Mouse (Mus musculus): ENCODE data around the gene Gja10. TPM values are rescaled to one million over a fixed set of nuclear protein-coding genes. Genes with fewer than 3 reads are reported as not detected.

The Gja10 gene
- polyA plus RNA-seq, 1 experiment: not detected

DNA sequence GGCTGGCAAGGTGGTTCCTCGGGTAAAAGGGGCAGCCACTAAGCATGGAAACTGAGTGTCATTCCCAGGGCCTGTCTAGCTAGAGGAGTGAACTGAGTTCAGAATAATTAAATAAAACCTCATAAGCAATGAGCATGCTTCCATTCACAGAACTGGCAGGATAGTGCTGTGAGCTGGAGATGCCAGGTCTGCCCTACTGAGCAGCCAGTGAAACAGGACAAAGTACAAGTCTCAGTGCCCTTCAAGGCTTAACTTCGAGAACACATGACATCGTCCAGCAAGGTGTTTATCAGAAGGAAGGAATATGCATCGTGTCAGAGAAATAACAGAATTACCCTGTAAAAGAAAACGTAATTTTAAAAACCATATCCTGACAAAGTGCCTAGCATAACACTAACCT is 29.0 kb downstream of the Gja10 start:
- no peak for TF ChIP-seq CTCF (IDR thresholded peaks at IDR 0.05; ENCODE audit: borderline replicate concordance, extremely low read depth, insufficient read depth, insufficient read length)
- no peak for TF ChIP-seq POLR2A (IDR thresholded peaks at IDR 0.05; ENCODE audit: borderline replicate concordance, extremely low read depth, insufficient read depth, insufficient read length, poor library complexity, severe bottlenecking)
- DNase-seq (ENCODE audit: low read depth): no peak

DNA sequence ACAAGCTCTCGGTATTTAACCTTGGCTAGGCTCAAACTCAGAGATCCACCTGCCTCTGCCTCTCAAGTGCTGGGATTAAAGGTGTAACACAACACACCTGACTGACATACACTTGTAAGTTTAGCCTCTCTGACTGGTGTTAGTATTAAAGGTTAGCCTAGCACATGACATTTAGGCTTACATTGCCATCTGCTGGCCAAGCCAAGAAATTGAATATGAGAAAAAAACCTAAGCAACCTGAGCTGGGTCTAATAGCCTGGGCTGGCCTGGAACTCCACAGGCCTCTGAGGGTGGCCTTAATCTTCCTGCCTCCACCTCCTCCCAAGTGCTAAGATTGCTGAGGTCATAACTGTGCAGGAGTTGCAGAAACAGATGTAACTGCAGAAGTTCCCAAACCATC is 30.4 kb downstream of the Gja10 start:
- TF ChIP-seq CTCF (IDR thresholded peaks at IDR 0.05; ENCODE audit: borderline replicate concordance, extremely low read depth, insufficient read depth, insufficient read length) (peak; percentile 65; the same call in 1 of the 2 replicates), POLR2A (IDR thresholded peaks at IDR 0.05; ENCODE audit: borderline replicate concordance, extremely low read depth, insufficient read depth, insufficient read length, poor library complexity, severe bottlenecking) (no peak)
- DNase-seq (ENCODE audit: low read depth): peak; percentile 81

DNA sequence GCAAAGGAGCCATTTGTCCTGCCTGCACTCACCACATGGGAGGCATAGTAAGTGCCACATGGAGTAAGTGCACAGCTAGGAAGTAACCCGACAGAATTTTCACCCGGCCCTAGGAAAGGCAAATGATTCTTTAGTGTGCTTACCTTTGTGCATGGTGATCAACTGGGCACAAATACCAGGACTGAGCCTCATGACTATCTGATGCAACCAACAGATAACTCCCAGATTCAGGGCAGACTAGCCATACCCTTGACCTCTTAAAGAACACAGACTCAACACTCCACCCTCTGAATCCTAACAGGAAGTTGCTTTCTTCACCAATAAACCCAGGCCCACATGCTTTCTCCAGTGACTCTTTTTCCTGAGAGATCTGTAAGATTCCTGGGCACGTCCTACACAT is 31.1 kb downstream of the Gja10 start:
- no peak for DNase-seq (ENCODE audit: low read depth)
- no peak for TF ChIP-seq POLR2A (IDR thresholded peaks at IDR 0.05; ENCODE audit: borderline replicate concordance, extremely low read depth, insufficient read depth, insufficient read length, poor library complexity, severe bottlenecking)
- TF ChIP-seq CTCF (IDR thresholded peaks at IDR 0.05; ENCODE audit: borderline replicate concordance, extremely low read depth, insufficient read depth, insufficient read length): no peak

DNA sequence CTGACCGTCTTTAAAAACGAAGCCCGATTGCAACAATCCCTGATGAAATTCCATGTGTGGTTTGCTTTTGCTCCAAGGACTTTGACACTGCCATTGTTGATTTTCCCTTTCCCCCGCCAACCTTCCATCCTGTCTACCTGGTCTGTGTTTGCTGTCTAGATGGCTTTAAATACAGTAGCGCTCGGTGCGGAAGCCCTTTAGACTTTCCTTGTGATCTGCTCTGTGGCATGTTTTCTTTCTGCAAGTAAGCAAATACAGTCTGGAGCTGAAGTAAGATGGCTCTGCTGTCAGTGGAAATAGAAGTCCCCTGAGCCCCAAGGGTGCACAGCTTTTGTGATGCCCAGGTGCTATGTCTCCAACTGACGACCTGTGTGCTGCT is 31.6 kb downstream of the Gja10 start:
- peak; percentile 32 for DNase-seq (ENCODE audit: low read depth)
- no peak for TF ChIP-seq CTCF (IDR thresholded peaks at IDR 0.05; ENCODE audit: borderline replicate concordance, extremely low read depth, insufficient read depth, insufficient read length)
- TF ChIP-seq POLR2A (IDR thresholded peaks at IDR 0.05; ENCODE audit: borderline replicate concordance, extremely low read depth, insufficient read depth, insufficient read length, poor library complexity, severe bottlenecking): no peak

DNA sequence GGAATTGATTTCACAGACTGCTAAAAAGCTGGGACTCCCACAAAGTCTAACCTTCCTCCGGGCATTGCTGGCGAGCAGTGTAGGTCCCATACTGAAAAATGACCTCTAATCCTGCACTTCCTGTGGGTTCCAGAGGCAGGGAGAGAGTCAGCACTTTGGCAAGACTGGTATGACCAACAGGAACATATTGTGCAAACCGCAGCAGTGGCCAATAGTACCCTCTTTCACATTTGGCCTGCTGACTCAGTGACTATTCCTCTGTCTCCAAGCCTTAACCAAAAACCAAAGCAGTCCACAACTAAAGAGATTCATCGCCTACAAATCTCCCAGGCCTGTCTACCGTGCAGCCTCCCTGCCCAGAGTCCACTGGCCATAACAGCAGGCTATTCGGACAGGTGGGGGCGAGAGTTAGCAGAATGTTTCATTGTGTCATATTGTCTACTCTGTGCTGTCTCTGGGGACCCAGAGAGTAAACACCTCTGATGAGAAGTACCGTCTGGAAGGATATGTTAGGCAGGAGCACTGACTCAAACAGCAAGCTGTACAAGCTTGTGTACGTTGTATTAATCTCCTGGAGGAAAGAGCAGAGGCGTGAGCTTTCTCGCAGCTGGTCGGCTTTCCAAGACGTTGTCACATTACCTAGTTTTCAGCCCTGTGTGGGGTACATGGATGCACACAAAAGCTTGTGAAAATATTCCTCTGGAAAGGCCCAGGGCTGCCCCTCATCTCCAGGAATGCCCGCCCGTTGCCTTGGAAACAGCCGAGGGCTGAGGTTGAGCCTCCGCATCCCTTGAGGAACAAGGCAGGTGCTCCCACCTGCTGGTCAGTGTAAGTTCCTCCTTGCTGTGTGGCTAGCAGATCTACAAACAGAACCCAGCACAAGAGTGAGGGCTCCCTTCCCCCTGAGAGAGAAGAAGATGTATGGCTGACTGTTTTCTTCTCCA is 32.3 kb downstream of the Gja10 start:
- no peak for TF ChIP-seq POLR2A (IDR thresholded peaks at IDR 0.05; ENCODE audit: borderline replicate concordance, extremely low read depth, insufficient read depth, insufficient read length, poor library complexity, severe bottlenecking)
- peak; percentile 43; the same call in 1 of the 2 replicates for TF ChIP-seq CTCF (IDR thresholded peaks at IDR 0.05; ENCODE audit: borderline replicate concordance, extremely low read depth, insufficient read depth, insufficient read length)
- peak; percentile 82 for DNase-seq (ENCODE audit: low read depth)

DNA sequence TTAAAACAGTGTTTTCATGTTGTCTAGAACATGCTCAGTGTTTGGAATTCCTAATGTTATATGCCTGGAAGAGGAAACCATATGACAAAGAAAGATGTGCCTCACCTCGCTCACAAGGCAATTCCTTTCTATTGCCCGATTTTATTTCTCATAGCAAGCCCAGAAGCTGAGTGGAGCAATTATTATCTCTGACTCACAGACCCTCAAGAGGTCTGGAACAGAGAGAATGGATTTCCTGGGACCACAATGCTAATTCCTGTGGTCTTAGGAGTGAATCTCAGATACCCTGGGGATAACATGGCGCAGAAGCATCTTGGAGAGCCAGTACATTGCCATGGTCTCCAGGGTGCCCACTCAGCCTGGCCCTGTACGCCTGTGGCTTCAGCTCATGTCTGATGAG is 33.5 kb downstream of the Gja10 start:
- TF ChIP-seq CTCF (IDR thresholded peaks at IDR 0.05; ENCODE audit: borderline replicate concordance, extremely low read depth, insufficient read depth, insufficient read length) (no peak), POLR2A (IDR thresholded peaks at IDR 0.05; ENCODE audit: borderline replicate concordance, extremely low read depth, insufficient read depth, insufficient read length, poor library complexity, severe bottlenecking) (no peak)
- no peak for DNase-seq (ENCODE audit: low read depth)

DNA sequence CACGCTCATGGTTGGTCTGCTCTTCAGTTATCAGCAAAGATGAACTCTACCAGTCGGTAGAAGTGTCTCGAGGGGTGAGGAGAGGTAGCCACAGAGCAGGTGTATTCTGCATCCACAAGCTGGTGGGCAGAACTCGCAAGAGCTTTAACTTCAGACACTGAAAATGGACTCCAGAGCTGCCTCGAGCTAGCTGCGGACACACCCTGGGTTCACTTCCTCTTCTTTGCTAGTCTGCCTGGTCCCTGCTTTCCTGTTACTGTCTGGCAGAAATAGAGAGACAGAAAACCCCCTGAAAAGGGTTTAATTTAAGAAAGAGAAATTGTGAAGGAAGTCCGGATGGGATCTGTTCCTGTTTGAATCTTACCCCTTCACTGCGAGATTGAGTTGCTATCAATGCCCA is 37.6 kb downstream of the Gja10 start:
- no peak for DNase-seq (ENCODE audit: low read depth)
- TF ChIP-seq POLR2A (IDR thresholded peaks at IDR 0.05; ENCODE audit: borderline replicate concordance, extremely low read depth, insufficient read depth, insufficient read length, poor library complexity, severe bottlenecking): no peak
- no peak for TF ChIP-seq CTCF (IDR thresholded peaks at IDR 0.05; ENCODE audit: borderline replicate concordance, extremely low read depth, insufficient read depth, insufficient read length)

DNA sequence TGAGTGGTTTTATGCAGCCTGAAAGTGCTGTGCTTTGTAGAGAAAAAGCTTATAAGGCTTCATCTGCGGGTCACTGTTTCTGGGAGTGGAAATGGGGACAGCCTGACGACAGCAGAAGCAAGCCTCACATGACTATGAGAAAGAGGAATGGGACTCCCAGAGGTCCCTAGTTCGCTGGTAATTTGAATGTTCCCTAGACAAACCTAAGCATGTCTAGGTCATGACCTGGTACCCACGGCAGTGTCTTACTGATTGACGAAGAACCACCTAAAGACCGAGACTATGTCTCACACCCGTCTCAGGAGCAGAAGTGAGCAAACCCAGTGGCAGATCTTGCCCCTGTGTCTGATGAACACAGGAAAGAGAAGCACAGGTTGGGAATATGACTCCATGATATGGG is 38.1 kb downstream of the Gja10 start:
- no peak for DNase-seq (ENCODE audit: low read depth)
- TF ChIP-seq POLR2A (IDR thresholded peaks at IDR 0.05; ENCODE audit: borderline replicate concordance, extremely low read depth, insufficient read depth, insufficient read length, poor library complexity, severe bottlenecking) (no peak), CTCF (IDR thresholded peaks at IDR 0.05; ENCODE audit: borderline replicate concordance, extremely low read depth, insufficient read depth, insufficient read length) (no peak)

DNA sequence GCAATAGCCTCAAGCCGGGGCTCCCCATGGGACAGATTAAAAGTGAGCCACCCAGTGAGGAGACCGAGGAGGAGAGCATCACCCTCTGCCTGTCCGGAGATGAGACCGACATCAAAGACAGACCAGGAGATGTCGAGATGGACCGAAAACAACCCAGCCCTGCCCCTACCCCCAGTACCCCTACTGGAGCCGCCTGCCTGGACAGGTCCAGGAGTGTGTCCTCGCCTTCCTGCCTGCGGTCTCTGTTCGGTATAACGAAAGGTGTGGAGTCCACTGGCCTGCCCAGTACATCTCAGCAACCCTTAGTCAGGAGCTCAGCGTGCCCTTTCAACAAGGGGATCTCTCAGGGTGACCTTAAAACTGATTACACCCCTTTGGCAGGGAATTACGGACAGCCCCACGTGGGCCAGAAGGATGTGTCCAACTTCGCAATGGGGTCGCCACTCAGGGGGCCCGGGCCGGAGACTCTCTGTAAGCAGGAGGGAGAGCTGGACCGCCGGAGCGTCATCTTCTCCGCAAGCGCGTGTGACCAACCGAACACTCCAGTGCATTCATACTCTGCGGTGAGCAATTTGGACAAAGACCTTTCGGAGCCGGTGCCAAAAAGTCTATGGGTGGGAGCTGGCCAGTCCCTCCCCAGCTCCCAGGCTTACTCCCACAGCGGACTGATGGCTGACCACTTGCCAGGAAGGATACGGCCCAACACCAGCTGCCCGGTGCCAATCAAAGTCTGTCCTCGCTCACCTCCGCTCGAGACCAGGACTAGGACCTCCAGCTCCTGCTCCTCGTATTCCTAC is 40.0 kb downstream of the Gja10 start:
- no peak for DNase-seq (ENCODE audit: low read depth)
- no peak for TF ChIP-seq POLR2A (IDR thresholded peaks at IDR 0.05; ENCODE audit: borderline replicate concordance, extremely low read depth, insufficient read depth, insufficient read length, poor library complexity, severe bottlenecking)
- TF ChIP-seq CTCF (IDR thresholded peaks at IDR 0.05; ENCODE audit: borderline replicate concordance, extremely low read depth, insufficient read depth, insufficient read length): no peak

DNA sequence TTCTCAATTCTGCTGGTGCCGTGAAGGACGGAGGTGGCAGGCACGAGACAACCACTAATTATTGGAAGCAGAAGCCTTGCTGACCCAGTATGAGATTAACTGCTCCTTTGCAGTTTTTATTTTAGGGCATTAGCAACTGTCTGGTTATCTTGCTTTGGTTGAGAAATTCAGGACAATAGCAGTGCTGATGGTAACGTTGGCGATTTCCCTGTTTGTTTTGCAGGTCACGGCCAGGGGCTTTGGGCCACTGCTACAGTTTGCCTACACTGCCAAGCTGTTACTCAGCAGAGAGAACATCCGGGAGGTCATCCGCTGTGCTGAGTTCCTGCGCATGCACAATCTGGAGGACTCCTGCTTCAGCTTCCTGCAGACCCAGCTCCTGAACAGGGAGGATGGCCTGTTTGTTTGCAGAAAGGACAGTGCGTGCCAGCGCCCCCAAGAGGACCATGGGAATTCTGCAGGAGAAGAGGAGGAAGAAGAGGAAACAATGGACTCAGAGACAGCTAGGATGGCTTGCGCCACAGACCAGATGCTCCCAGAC is 40.9 kb downstream of the Gja10 start:
- peak; percentile 73 for DNase-seq (ENCODE audit: low read depth)
- TF ChIP-seq POLR2A (IDR thresholded peaks at IDR 0.05; ENCODE audit: borderline replicate concordance, extremely low read depth, insufficient read depth, insufficient read length, poor library complexity, severe bottlenecking) (no peak), CTCF (IDR thresholded peaks at IDR 0.05; ENCODE audit: borderline replicate concordance, extremely low read depth, insufficient read depth, insufficient read length) (peak; percentile 49; the same call in 1 of the 2 replicates)
